Mouse (Mus musculus): ENCODE data around the gene Rab30. TPM values are rescaled to one million over a fixed set of nuclear protein-coding genes. Genes with fewer than 3 reads are reported as not detected.

Rab30 gene
- polyA plus RNA-seq, 1 experiment from 2014 or later, result 22.9 TPM

DNA sequence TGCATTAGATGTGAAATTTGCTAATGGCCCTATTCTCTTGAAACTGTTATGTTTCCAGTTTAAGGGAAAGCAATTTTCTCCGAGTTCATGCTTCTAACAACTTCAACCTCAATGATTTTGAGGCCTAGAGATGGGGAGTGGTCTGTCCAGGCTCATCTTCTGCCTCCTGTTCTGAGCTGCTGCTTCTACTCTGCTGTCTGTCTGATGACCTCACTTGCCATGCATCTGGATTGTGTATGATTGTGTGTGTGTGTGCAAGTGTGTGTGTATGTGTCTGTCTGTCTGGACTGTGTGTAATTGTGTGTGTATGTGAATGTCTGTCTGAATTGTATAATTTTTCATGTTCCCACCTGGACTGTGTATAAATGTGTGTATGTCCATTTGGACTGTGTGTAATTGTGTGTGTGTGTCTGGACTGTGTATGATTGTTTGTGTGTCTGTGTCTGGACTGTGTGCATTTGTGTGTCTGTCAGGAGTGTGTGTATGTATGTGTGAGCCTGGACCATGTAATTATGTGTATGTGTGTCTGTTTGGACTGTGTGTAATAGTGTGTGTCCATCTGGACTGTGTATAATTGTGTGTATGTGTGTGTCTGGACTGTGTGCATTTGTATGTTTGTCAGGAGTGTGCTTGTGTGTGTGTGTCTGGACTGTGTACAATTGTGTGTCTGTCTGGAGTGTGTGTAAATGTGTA is 81.2 kb downstream of the Rab30 start:
- H3K9me3 ChIP-seq, result no peaks in the 10 kb centered on the region
- peak; percentile 71; the same call in 1 of the 2 replicates for ATAC-seq (ENCODE audit: low FRiP score, low read depth)
- WGBS, result 10% methylated on average over 1 of the region's 1 CpGs
- peaks cover 5% of the 10 kb centered on the region; the same call in 1 of the 2 replicates for H3K36me3 ChIP-seq
- H3K4me1 ChIP-seq, result peaks cover 19% of the 10 kb centered on the region
- H3K9ac ChIP-seq, result no peak overlapping the region
- H3K4me3 ChIP-seq, result no peak overlapping the region
- H3K4me2 ChIP-seq (replicated peaks), result no peak overlapping the region
- H3K27me3 ChIP-seq, result no peaks in the 10 kb centered on the region
- H3K27ac ChIP-seq, result no peak overlapping the region; the same call in 1 of the 2 replicates

DNA sequence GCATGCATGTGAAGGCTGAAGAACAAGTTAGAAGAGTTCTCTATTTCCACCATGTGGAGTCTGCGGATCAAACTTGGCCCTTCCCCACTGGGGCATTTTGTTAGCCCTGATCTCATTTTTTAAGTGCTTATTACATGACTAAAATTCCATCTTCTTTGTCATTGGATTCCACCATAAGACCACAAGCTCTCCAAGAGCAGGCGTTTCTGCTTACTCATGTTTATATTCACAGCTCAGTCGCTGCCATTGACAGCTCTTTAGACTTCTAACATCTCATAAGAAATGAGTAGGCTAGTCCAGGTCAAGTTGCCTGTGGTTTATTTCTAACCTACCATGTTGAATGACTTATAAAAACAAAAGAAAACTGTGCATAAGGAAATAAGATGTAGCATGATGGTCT is 84.8 kb downstream of the Rab30 start:
- Histone ChIP-seq H3K36me3 (peaks cover 5% of the 10 kb centered on the region; the same call in 1 of the 2 replicates), H3K27ac (no peak overlapping the region), H3K4me3 (no peak overlapping the region), H3K4me2 (replicated peaks) (no peak overlapping the region), H3K9me3 (no peaks in the 10 kb centered on the region), H3K9ac (no peak overlapping the region), H3K27me3 (no peaks in the 10 kb centered on the region), H3K4me1 (peaks cover 16% of the 10 kb centered on the region)
- WGBS, result 93% methylated on average over 3 of the region's 3 CpGs
- ATAC-seq (ENCODE audit: low FRiP score, low read depth), result no peak

DNA sequence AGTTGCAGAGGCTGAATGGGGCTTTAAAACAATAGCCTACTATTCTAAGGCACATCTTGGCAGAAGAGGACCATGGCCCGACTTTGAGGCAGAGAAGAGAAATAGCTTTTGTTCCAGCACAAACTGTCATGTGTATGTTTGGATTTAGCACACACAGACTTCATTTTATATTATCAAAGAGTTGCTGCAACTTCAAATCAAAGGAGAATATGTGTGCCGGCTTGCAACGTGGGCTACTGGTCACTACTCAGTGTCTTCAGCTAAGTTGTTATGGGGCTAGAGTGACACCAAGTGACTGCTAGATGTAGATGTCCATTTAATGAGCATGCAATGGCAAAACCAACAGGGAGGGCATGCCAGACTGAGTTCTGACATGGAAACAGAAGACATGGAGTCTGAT is 86.6 kb downstream of the Rab30 start:
- H3K4me2 ChIP-seq (replicated peaks), result no peak overlapping the region
- H3K27ac ChIP-seq, result no peak overlapping the region
- H3K9ac ChIP-seq, result no peak overlapping the region
- ATAC-seq (ENCODE audit: low FRiP score, low read depth), result no peak
- H3K27me3 ChIP-seq, result no peaks in the 10 kb centered on the region
- peaks cover under 1% of the 10 kb centered on the region; the same call in 1 of the 2 replicates for H3K4me1 ChIP-seq
- 68% methylated on average over 3 of the region's 3 CpGs for WGBS
- no peak overlapping the region for H3K4me3 ChIP-seq
- H3K36me3 ChIP-seq, result peaks cover 5% of the 10 kb centered on the region; the same call in 1 of the 2 replicates
- H3K9me3 ChIP-seq, result no peaks in the 10 kb centered on the region

DNA sequence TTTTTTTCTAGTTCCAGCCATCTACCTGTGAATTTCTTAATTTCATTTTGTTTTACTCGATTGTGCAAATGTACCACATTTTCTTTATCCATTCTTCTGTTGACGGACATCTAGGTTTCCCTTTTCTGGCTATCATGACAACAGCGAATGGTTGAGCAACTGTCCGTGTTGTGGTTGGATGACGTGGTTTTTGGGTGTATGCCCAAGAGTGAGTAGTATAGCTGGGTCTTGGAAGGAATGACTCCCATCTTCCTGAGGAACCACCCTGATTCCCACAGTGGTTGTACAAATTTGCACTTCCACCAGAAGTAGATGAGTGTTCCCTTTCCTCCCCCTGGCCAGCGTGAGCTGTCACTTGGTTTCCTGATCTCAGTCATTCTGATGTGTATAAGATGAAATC is 91.0 kb downstream of the Rab30 start:
- 94% methylated on average over 6 of the region's 6 CpGs for WGBS
- H3K9me3 ChIP-seq, result no peaks in the 10 kb centered on the region
- H3K27ac ChIP-seq, result no peak overlapping the region
- no peak overlapping the region for H3K4me3 ChIP-seq
- no peak for ATAC-seq (ENCODE audit: low FRiP score, low read depth)
- H3K4me1 ChIP-seq, result no peaks in the 10 kb centered on the region
- no peak overlapping the region for H3K4me2 ChIP-seq (replicated peaks)
- no peaks in the 10 kb centered on the region for H3K27me3 ChIP-seq
- H3K9ac ChIP-seq, result no peak overlapping the region
- H3K36me3 ChIP-seq, result peaks cover 9% of the 10 kb centered on the region

DNA sequence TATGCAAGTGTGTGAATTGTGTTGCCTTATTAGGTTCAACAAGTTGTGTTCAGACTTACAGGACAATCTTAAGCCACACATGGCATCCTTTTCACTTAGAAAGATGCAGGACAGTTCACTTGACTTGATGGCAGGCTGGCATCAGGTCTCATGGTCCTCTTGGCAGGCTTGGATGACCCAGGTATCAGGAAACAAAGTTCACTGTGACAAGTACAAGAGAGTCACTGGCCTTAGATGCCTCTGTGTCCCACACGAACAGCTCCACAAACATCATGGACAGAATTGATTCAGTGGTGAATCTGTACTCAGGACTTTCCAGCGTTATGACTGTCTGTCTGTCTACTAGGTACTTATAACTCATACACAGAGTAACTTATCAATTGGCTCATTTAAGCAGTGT is 93.0 kb downstream of the Rab30 start:
- Histone ChIP-seq H3K9ac (no peak overlapping the region), H3K4me3 (no peak overlapping the region), H3K4me1 (no peaks in the 10 kb centered on the region), H3K4me2 (replicated peaks) (no peak overlapping the region), H3K27me3 (no peaks in the 10 kb centered on the region), H3K36me3 (peaks cover 9% of the 10 kb centered on the region), H3K9me3 (no peaks in the 10 kb centered on the region), H3K27ac (no peak overlapping the region)
- WGBS, result 89% methylated on average over 2 of the region's 2 CpGs
- no peak for ATAC-seq (ENCODE audit: low FRiP score, low read depth)

DNA sequence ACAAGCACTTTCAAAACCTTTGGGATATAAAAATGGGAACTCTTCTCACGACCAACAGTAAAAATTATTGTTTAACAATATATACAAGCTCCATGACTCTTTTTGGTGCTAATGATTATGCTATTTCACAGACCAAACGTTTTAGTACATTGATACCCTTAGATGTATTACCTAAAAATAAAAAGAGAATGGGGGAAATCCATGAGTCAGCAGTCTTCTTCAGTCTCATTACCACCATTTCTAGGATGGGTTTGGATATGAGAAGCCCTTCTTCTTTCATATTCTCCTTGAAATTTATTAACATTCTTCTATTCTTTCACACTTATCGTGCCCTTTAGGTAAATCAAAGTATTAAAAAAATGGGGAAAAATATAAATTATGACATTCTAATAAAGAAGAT is 95.0 kb downstream of the Rab30 start:
- Histone ChIP-seq H3K4me3 (no peak overlapping the region), H3K9ac (no peak overlapping the region), H3K4me1 (no peaks in the 10 kb centered on the region), H3K27me3 (no peaks in the 10 kb centered on the region), H3K4me2 (replicated peaks) (no peak overlapping the region), H3K27ac (no peak overlapping the region), H3K9me3 (no peaks in the 10 kb centered on the region), H3K36me3 (peaks cover 9% of the 10 kb centered on the region)
- ATAC-seq (ENCODE audit: low FRiP score, low read depth), result no peak
- WGBS, result 77% methylated on average over 3 of the region's 3 CpGs

DNA sequence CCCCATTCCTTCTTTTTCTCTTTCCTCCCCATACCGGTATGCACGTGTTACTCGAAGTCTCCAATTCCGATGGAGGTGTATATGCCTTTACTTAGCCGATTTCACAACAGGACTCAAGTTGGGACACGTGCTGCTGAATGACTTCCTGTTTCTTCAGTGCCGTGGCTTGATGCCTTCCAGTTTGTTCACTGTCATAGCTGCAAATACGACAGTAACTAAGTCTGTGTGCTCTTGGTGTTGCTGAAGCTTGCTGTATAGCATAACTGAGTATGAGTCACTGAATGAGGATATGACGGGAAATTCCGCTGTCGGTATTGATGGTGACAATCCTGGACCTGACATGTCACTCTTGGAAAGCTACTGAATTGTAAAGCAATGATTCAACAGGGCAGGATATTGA is 95.8 kb downstream of the Rab30 start:
- Histone ChIP-seq H3K4me2 (replicated peaks) (no peak overlapping the region), H3K4me1 (no peaks in the 10 kb centered on the region), H3K9ac (no peak overlapping the region), H3K36me3 (peaks cover 9% of the 10 kb centered on the region), H3K4me3 (no peak overlapping the region), H3K27me3 (no peaks in the 10 kb centered on the region), H3K9me3 (no peaks in the 10 kb centered on the region), H3K27ac (no peak overlapping the region)
- 84% methylated on average over 11 of the region's 11 CpGs for WGBS
- ATAC-seq (ENCODE audit: low FRiP score, low read depth), result no peak

DNA sequence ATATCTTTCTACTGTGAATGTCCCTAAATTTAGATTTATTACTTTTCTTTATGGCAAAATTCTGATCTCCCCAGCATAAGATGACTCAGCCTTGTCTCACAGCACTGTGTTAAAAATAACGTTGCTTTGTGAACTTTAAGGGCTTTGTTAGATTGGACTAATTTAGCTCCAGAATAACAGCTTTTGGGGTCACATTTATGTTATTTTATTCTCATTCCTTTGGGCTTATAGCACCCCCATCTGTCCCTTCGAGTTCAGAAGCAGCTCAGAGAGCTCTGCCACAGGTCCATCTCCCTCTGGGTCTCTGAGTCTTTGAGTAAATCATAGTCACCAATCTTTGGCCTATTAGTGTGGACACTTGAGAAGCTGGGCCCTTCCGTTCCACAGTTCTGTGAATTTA is 96.5 kb downstream of the Rab30 start:
- no peak overlapping the region for H3K4me3 ChIP-seq
- no peak overlapping the region for H3K4me2 ChIP-seq (replicated peaks)
- H3K4me1 ChIP-seq, result no peaks in the 10 kb centered on the region
- peaks cover 9% of the 10 kb centered on the region for H3K36me3 ChIP-seq
- ATAC-seq (ENCODE audit: low FRiP score, low read depth), result no peak
- H3K9me3 ChIP-seq, result no peaks in the 10 kb centered on the region
- H3K9ac ChIP-seq, result no peak overlapping the region
- H3K27ac ChIP-seq, result no peak overlapping the region
- no peaks in the 10 kb centered on the region for H3K27me3 ChIP-seq
- WGBS, result 69% methylated on average over 3 of the region's 3 CpGs

DNA sequence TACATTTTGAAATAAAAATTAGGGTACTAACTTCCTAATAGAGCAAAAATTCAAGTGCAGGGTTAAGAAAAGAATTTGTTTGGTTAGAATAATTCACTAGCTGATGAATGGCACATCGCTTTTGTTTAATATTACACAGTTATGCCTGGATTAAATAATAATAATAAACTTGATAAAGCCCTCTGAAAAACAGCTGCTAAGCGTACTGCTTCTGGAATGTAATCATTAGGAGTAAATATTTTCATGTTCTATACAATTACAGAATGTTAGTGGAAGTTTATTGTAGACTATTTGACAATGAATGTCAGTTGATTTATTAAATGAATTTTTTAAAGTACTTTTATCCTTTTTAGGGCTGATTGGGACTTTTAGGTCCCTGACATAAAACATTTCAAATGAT is 100.9 kb downstream of the Rab30 start:
- no peaks in the 10 kb centered on the region for H3K27me3 ChIP-seq
- ATAC-seq (ENCODE audit: low FRiP score, low read depth), result no peak
- no peak overlapping the region for H3K9ac ChIP-seq
- H3K36me3 ChIP-seq, result no peaks in the 10 kb centered on the region
- H3K4me3 ChIP-seq, result no peak overlapping the region
- no peaks in the 10 kb centered on the region for H3K4me1 ChIP-seq
- H3K27ac ChIP-seq, result no peak overlapping the region
- H3K4me2 ChIP-seq (replicated peaks), result no peak overlapping the region
- WGBS, result 76% methylated on average over 2 of the region's 2 CpGs
- no peaks in the 10 kb centered on the region for H3K9me3 ChIP-seq

DNA sequence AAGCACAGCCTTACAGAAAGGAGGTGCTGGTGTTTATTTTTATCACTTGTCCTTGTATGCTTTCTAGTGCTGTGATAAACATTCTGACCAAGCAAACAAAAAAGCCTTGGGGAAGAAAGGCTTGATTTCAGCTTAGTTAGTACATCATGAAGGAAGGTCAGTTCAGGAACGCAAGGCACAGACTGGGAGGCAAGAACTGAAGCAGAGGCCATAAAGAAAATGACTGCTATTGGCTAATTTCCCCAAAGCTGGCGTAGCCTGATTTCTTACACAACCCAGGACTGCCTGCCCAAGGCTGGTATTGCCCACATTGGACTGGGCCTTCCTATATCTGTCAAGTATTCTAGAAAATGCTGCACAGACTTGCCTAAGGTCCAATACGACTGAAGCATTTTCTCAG is 106.8 kb downstream of the Rab30 start:
- Histone ChIP-seq H3K9ac (no peak overlapping the region), H3K9me3 (no peaks in the 10 kb centered on the region), H3K27ac (no peak overlapping the region), H3K27me3 (no peaks in the 10 kb centered on the region), H3K36me3 (no peaks in the 10 kb centered on the region), H3K4me2 (replicated peaks) (no peak overlapping the region), H3K4me1 (no peaks in the 10 kb centered on the region), H3K4me3 (no peak overlapping the region)
- ATAC-seq (ENCODE audit: low FRiP score, low read depth), result no peak
- 77% methylated on average over 3 of the region's 3 CpGs for WGBS

DNA sequence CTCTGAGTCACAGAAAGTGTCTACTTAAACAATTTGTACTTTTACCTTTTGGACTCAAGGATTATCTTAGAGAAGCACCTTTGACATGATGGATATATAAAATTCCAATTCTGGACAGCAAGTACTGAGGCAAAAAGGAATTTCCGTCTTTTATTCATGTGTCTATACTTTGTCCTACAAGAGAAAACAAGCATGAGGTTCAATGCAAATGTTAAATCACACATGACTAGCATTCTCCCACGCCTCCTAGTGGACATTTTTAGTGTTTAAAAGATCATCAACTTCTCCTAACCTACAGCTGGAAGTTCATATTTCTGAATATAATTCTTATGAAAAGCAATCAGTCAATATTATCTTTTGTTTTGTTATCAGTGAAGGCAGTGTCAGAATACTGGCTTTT is 125.1 kb downstream of the Rab30 start:
- WGBS, result 39% methylated on average over 2 of the region's 2 CpGs

DNA sequence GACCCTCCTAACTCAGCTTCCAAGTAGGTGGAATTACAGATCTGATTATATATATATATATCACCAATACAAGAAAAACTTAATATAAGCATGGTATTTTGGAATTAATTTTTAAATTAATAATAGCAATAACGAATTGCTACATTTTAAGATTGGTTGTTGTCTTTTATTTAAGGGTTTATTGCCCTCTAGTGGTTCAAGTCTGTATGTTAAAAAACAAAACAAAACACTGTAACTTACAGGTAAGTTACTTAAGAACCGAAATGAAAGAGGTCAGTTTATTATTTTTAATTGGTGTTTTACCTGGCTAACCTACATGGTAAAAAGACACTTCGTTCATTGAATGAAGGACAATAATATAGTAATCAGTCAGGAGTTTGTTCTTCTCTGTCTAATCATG is 128.8 kb downstream of the Rab30 start:
- no peak overlapping the region for H3K4me3 ChIP-seq
- H3K27me3 ChIP-seq, result no peaks in the 10 kb centered on the region
- H3K9ac ChIP-seq, result no peak overlapping the region
- peaks cover 7% of the 10 kb centered on the region for H3K4me1 ChIP-seq
- H3K9me3 ChIP-seq, result no peaks in the 10 kb centered on the region
- no peak for ATAC-seq (ENCODE audit: low FRiP score, low read depth)
- H3K36me3 ChIP-seq, result no peaks in the 10 kb centered on the region
- H3K27ac ChIP-seq, result no peak overlapping the region
- H3K4me2 ChIP-seq (replicated peaks), result no peak overlapping the region
- WGBS, result 63% methylated on average over 3 of the region's 3 CpGs

More for the DNA sequence above, 125.1 kb downstream of the Rab30 start:
- Histone ChIP-seq H3K27ac (no peak overlapping the region), H3K9me3 (no peaks in the 10 kb centered on the region), H3K27me3 (no peaks in the 10 kb centered on the region), H3K4me3 (no peak overlapping the region), H3K9ac (no peak overlapping the region), H3K4me2 (replicated peaks) (no peak overlapping the region), H3K36me3 (no peaks in the 10 kb centered on the region), H3K4me1 (no peaks in the 10 kb centered on the region)
- ATAC-seq (ENCODE audit: low FRiP score, low read depth), result no peak

DNA sequence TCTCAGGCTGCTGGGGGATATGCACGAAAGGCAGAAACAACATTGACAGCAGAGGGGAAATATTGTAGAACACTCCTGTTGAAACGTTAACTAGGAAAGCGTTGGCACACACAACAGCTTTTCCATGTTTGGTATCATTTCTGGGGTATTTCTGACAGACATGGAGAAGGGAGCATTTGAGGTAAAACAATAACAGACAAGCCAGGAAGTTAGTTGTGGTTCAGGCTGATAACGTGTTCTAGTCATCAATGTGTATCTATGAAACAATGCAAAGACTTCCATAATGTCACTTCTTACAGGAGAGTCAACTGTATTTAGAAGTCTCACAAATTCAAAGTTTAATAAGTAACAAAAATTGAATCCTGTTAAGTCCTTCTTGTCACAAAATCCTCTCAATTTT is 130.2 kb downstream of the Rab30 start:
- WGBS, result 92% methylated on average over 4 of the region's 4 CpGs
- H3K4me2 ChIP-seq (replicated peaks), result no peak overlapping the region
- no peak overlapping the region for H3K9ac ChIP-seq
- H3K4me3 ChIP-seq, result no peak overlapping the region
- H3K9me3 ChIP-seq, result no peaks in the 10 kb centered on the region
- ATAC-seq (ENCODE audit: low FRiP score, low read depth), result no peak
- H3K27ac ChIP-seq, result no peak overlapping the region
- H3K36me3 ChIP-seq, result no peaks in the 10 kb centered on the region
- peaks cover 15% of the 10 kb centered on the region for H3K4me1 ChIP-seq
- no peaks in the 10 kb centered on the region for H3K27me3 ChIP-seq
